Mouse (Mus musculus) stomach, embryonic 14.5 days (tissue): ENCODE measurements around the gene Efcab11. TPM values are rescaled to one million over a fixed set of nuclear protein-coding genes. Genes with fewer than 3 reads are reported as not detected.

ENCODE experiments used
- ATAC-seq: fragments of 200-750 bp; cut with Nextera tagmentation; 2 replicates; pipeline ENCODE4 v1.8.0; 2017; ENCODE audit warnings: low read depth, moderate TSS enrichment; ENCODE audit not compliant: insufficient number of reproducible peaks, insufficient read depth, low FRiP score
- H3K27ac ChIP-seq: fragments of 300-500 bp; sonication (generic); 2 replicates; pipeline ENCODE4 v1.5.1; 2014; ENCODE audit warnings: mild to moderate bottlenecking, low read length, moderate library complexity, mixed read lengths
- H3K27me3 ChIP-seq: fragments of 300-500 bp; sonication (generic); 2 replicates; pipeline ENCODE4 v1.6.1; 2014; ENCODE audit warnings: low read length, control low read depth, mixed read lengths; ENCODE audit not compliant: control insufficient read depth, insufficient read depth
- H3K36me3 ChIP-seq: fragments of 300-500 bp; sonication (generic); 2 replicates; pipeline ENCODE4 v1.6.1; 2014; ENCODE audit warnings: mild to moderate bottlenecking, control low read depth, low read length, moderate library complexity, mixed read lengths; ENCODE audit not compliant: control insufficient read depth, insufficient read depth
- H3K4me1 ChIP-seq: fragments of 300-500 bp; sonication (generic); 2 replicates; pipeline ENCODE4 v1.6.1; 2014; ENCODE audit warnings: low read length, control low read depth, mixed read lengths; ENCODE audit not compliant: control insufficient read depth, insufficient read depth
- H3K4me2 ChIP-seq: fragments of 300-500 bp; sonication (generic); replicated peaks from 2 replicates; pipeline ENCODE4 v1.6.1; 2014; ENCODE audit warnings: low read depth, low read length, control low read depth
- H3K4me3 ChIP-seq: fragments of 300-500 bp; sonication (generic); 2 replicates; pipeline ENCODE4 v1.5.1; 2014; ENCODE audit warnings: low read depth, low read length, control low read depth
- H3K9ac ChIP-seq: fragments of 300-500 bp; sonication (generic); replicated peaks from 2 replicates; pipeline ENCODE4 v1.6.1; 2014; ENCODE audit warnings: low read depth, mild to moderate bottlenecking, control low read depth, low read length, moderate library complexity, mixed read lengths
- H3K9me3 ChIP-seq: fragments of 300-500 bp; sonication (generic); 2 replicates; pipeline ENCODE4 v1.6.1; 2016; ENCODE audit warnings: low read depth, low read length, control low read depth; ENCODE audit not compliant: control insufficient read depth
- WGBS: fragments of 180-500 bp; shearing (Covaris S2); extraction: QIAGEN DNeasy Blood & Tissue Kit; methylation state at CpG from one replicate; pipeline ENCODE4 v1.1.7; 2014; 5-methylcytosine and 5-hydroxymethylcytosine counted together
- polyA plus RNA-seq: library from polyadenylated mRNA; unstranded; fragments of >200 nt; fragmentation: Nextera tagmentation; extraction: Ambion mirVana; gene quantifications from 2 replicates; pipeline ENCODE4 v1.2.1, GENCODE M21; 2014

Gene Efcab11
- polyA plus RNA-seq, 1 experiment from 2014 or later, result 14.7 TPM

DNA sequence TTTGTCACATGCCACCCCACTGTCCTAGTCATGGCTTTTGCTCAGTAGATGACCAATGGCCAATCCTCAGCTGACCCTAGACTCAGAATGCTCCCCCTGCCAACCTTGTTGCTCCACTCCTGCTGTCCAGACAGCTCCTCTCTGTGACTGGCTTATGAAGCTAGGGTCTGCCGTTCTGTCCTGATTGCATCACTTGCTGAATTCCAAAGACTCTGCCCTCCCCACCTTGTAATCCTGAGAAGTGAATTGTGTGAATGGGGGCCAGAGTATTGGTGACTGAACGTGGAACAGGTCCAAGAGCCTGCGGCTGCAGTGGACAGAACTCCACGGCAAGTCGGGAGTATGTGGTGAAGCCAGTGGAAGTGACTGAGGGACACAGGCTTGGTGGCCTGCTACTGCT lies 145.0 kb downstream of the Efcab11 start:
- Histone ChIP-seq H3K9ac (no peak overlapping the region), H3K4me1 (no peaks in the 10 kb centered on the region; the same call in 1 of the 2 replicates), H3K9me3 (no peaks in the 10 kb centered on the region), H3K4me2 (no peak overlapping the region), H3K4me3 (no peak overlapping the region), H3K36me3 (no peaks in the 10 kb centered on the region), H3K27ac (no peak overlapping the region), H3K27me3 (no peaks in the 10 kb centered on the region)
- 77% methylated on average over 5 of the region's 5 CpGs for whole genome bisulfite sequencing
- ATAC-seq, result no peak

DNA sequence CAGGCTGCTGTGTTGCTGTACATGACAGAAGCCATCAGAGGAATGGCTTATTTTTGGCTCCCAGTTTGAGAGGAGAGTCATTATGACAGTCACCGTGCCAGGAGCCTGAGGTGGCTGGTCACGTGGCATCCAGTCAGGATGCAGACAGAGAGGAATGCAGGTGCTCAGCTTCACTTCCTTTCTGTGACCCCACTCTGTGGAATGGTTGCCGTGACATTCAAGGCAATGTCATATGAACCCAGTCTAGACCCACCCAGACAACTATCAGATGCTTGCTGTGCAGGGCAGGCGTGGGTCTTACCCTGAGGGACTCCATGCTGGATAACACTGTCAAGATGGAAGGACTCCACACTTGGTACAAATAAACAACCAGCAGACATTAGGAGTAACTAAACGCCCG lies 146.0 kb downstream of the Efcab11 start:
- Histone ChIP-seq H3K27ac (no peak overlapping the region), H3K4me2 (no peak overlapping the region), H3K4me1 (no peaks in the 10 kb centered on the region; the same call in 1 of the 2 replicates), H3K4me3 (no peak overlapping the region), H3K27me3 (no peaks in the 10 kb centered on the region), H3K9me3 (no peaks in the 10 kb centered on the region), H3K9ac (no peak overlapping the region), H3K36me3 (no peaks in the 10 kb centered on the region)
- ATAC-seq, result no peak
- WGBS, result 75% methylated on average over 6 of the region's 6 CpGs

DNA sequence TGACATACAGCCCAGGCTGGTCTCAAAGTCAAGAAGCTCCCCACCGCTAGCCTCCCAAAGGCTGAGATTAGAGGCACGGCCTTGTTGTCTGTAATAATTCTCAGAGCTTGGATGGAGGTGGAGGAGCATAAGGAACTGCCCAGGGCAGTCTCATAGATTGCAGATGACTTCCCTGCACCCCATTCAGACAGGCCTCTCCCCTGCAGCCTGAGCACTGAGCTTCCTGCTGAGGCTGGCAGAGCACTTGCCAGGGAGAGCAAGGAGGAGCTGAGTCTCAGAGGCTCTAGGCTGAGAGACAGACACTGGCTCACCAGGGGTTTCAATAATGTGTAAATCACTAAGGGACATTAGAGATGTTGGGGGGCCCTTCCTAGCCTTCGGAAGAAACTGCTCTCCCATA lies 147.3 kb downstream of the Efcab11 start:
- ATAC-seq, result no peak
- WGBS, result 62% methylated on average over 3 of the region's 3 CpGs
- no peak overlapping the region for H3K4me3 ChIP-seq

DNA sequence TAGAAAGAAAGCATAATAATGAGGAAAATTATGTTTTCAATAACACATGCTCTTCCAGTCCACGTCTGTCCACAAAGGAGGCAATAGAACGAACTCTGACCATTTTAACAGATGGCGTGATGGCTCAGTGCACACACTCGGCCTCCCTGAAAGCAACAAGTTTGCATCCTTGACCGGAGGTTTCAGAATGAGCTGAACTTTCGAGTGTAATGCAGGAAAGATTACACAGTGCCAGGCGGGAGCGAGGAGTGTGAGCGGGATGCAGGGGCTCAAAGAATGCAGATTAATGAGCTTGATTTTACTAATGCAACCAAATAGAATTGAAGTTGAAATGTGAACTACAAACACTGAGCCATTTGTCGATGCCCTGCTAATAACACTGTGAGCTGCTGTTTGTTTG lies 149.1 kb downstream of the Efcab11 start:
- ATAC-seq, result no peak
- Histone ChIP-seq H3K27ac (no peak overlapping the region), H3K9ac (no peak overlapping the region), H3K36me3 (no peaks in the 10 kb centered on the region), H3K4me1 (no peaks in the 10 kb centered on the region), H3K27me3 (no peaks in the 10 kb centered on the region), H3K9me3 (no peaks in the 10 kb centered on the region), H3K4me3 (no peak overlapping the region), H3K4me2 (no peak overlapping the region)
- WGBS, result 60% methylated on average over 10 of the region's 10 CpGs

More for the DNA sequence above, 147.3 kb downstream of the Efcab11 start:
- H3K9me3 ChIP-seq, result no peaks in the 10 kb centered on the region
- H3K4me1 ChIP-seq, result no peaks in the 10 kb centered on the region; the same call in 1 of the 2 replicates
- H3K27ac ChIP-seq, result no peak overlapping the region
- no peak overlapping the region for H3K9ac ChIP-seq
- no peaks in the 10 kb centered on the region for H3K36me3 ChIP-seq
- H3K4me2 ChIP-seq, result no peak overlapping the region
- H3K27me3 ChIP-seq, result no peaks in the 10 kb centered on the region

DNA sequence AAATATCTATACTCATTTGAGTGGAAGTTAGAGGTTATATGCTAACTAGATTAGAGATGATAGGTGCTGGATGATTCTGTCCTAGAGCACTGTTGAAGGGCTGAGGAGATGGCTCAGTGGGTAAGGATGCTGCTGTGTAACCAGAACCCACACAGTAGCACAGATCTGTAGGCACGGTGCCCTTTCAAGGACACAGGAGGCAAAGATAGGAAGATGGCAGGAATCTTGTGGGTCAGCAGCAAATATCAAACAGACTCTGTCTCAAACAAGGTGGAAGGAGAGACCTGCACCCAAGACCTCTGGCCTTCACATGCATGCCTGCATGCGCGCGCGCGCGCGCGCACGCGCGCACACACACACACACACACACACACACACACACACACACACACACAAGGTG lies 160.0 kb downstream of the Efcab11 start:
- H3K9ac ChIP-seq, result no peak overlapping the region
- ATAC-seq, result no peak

DNA sequence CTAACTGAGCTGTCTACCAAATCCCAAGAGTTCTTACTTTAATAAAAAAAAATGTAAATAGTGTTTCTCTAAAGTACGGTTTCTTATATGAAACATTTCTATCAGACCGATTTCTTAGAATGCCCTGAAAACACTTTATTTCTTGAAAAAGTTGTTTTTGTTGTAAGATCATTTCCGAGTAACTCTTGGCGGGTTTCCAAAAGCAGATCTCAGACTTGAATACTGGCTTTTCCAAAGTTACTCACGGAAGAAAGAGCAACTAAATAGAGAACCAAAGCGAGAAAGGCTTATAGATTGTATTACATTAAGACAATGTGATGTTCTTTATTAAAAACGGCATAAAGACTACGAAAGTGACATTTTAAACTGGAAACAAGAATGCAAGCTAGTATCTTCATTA lies 160.4 kb downstream of the Efcab11 start:
- Histone ChIP-seq H3K4me1 (no peaks in the 10 kb centered on the region; the same call in 1 of the 2 replicates), H3K4me2 (no peak overlapping the region), H3K9me3 (no peaks in the 10 kb centered on the region), H3K36me3 (no peaks in the 10 kb centered on the region), H3K27ac (no peak overlapping the region), H3K9ac (no peak overlapping the region), H3K4me3 (no peak overlapping the region), H3K27me3 (no peaks in the 10 kb centered on the region)
- no peak for ATAC-seq
- WGBS, result 78% methylated on average over 8 of the region's 8 CpGs

More for the DNA sequence above, 160.0 kb downstream of the Efcab11 start:
- H3K4me2 ChIP-seq, result no peak overlapping the region
- H3K9me3 ChIP-seq, result no peaks in the 10 kb centered on the region
- H3K4me1 ChIP-seq, result no peaks in the 10 kb centered on the region; the same call in 1 of the 2 replicates
- no peaks in the 10 kb centered on the region for H3K27me3 ChIP-seq
- no peaks in the 10 kb centered on the region for H3K36me3 ChIP-seq
- no peak overlapping the region for H3K27ac ChIP-seq
- 98% methylated on average over 12 of the region's 12 CpGs for WGBS
- no peak overlapping the region for H3K4me3 ChIP-seq

DNA sequence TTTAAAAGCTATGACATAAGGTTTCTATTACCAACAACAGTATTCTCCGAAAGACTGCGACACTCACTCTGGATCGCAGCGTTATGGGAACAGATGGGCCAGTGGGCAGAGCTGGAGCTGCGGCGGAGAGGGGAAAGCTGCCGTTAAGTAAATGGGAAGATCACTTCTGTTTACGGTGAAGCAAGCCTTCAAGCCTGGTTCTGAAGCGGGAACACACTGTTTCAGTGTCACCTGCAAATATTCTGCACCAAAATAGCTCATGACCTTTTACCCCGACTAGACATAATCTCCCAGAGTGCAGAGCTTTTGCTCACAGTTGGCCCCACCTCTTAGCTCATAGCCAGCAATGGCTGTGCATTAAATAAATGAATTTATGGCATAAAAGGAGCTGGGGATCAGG lies 162.9 kb downstream of the Efcab11 start:
- 67% methylated on average over 10 of the region's 10 CpGs for WGBS
- no peaks in the 10 kb centered on the region for H3K27me3 ChIP-seq
- no peaks in the 10 kb centered on the region for H3K9me3 ChIP-seq
- no peak overlapping the region for H3K27ac ChIP-seq
- no peak overlapping the region for H3K9ac ChIP-seq
- ATAC-seq, result no peak
- H3K36me3 ChIP-seq, result no peaks in the 10 kb centered on the region
- no peak overlapping the region for H3K4me2 ChIP-seq
- no peak overlapping the region for H3K4me3 ChIP-seq
- H3K4me1 ChIP-seq, result no peaks in the 10 kb centered on the region; the same call in 1 of the 2 replicates

DNA sequence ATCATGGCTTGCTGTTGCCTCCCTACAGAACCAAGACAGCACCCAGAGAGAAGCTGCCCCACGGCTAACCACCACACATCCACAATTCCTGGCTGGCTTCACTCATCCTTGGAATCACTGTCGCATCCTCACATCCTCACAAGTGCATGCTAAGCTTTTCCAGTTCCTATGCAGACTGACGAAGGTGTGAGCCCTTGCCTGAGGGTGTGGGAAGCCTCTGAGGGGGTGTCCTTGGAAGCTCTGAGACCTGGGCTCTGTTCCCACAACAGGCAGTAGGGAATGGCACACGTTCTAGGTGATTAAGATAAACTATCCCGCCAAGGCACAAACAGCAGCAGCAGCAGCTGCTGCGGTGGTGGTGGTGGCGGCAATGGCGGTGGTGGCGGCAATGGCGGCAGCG lies 164.5 kb downstream of the Efcab11 start:
- H3K9me3 ChIP-seq, result no peaks in the 10 kb centered on the region
- no peaks in the 10 kb centered on the region for H3K27me3 ChIP-seq
- H3K4me3 ChIP-seq, result no peak overlapping the region
- no peak overlapping the region for H3K9ac ChIP-seq
- H3K27ac ChIP-seq, result no peak overlapping the region
- H3K4me2 ChIP-seq, result no peak overlapping the region
- no peaks in the 10 kb centered on the region; the same call in 1 of the 2 replicates for H3K4me1 ChIP-seq
- ATAC-seq, result no peak
- 82% methylated on average over 11 of the region's 11 CpGs for WGBS
- H3K36me3 ChIP-seq, result no peaks in the 10 kb centered on the region

DNA sequence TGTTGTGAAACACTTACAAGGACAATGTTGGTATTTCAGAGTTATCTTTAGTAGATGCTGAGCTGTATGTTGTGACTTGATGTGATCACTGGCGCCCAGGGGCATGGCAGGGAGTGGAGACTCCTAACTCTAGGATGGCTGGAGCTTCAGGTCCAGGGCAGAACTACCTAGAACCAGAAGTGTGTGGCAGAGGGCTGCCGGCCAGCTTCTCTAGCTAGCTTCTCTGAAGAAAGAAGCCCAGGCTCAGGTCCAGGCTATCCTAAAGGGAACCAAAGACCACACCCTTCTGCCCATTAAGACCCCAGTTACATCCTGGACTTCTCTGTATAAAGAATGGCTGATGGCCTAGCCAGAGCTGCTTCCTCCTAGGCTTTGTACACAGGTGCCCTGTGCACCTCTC lies 166.1 kb downstream of the Efcab11 start:
- no peaks in the 10 kb centered on the region for H3K36me3 ChIP-seq
- H3K4me2 ChIP-seq, result no peak overlapping the region
- no peaks in the 10 kb centered on the region for H3K27me3 ChIP-seq
- no peaks in the 10 kb centered on the region; the same call in 1 of the 2 replicates for H3K4me1 ChIP-seq
- ATAC-seq, result no peak
- no peak overlapping the region for H3K27ac ChIP-seq
- WGBS, result 87% methylated on average over 2 of the region's 2 CpGs
- no peaks in the 10 kb centered on the region for H3K9me3 ChIP-seq
- no peak overlapping the region for H3K9ac ChIP-seq
- H3K4me3 ChIP-seq, result no peak overlapping the region
